Mouse (Mus musculus) intestine, embryonic 14.5 days (tissue): ENCODE results near the gene Rag2. TPM values are rescaled to one million over a fixed set of nuclear protein-coding genes. Genes with fewer than 3 reads are reported as not detected.

Experiments
- ATAC-seq: fragments of 200-750 bp; cut with Nextera tagmentation; replicated peaks from 2 replicates; pipeline ENCODE4 v1.8.0; 2017; ENCODE audit warnings: low read depth, moderate number of reproducible peaks, moderate TSS enrichment, moderate library complexity; ENCODE audit not compliant: low FRiP score, low TSS enrichment
- DNase-seq: peaks from one replicate; pipeline ENCODE4 v3.0.0-alpha.2; 2018; ENCODE audit warnings: low spot score
- H3K27ac ChIP-seq: fragments of 300-500 bp; sonication (generic); 2 replicates; pipeline ENCODE4 v1.5.1; 2014; ENCODE audit warnings: low read depth, mild to moderate bottlenecking, control low read depth
- H3K27me3 ChIP-seq: fragments of 300-500 bp; sonication (generic); replicated peaks from 2 replicates; pipeline ENCODE4 v1.6.1; 2014; ENCODE audit warnings: low read length, control low read depth; ENCODE audit not compliant: control insufficient read depth, insufficient read depth
- H3K36me3 ChIP-seq: fragments of 300-500 bp; sonication (generic); 2 replicates; pipeline ENCODE4 v1.6.1; 2014; ENCODE audit warnings: low read length, control low read depth; ENCODE audit not compliant: control insufficient read depth, insufficient read depth
- H3K4me1 ChIP-seq: fragments of 300-500 bp; sonication (generic); replicated peaks from 2 replicates; pipeline ENCODE4 v1.6.1; 2014; ENCODE audit warnings: low read length, control low read depth, mixed read lengths; ENCODE audit not compliant: control insufficient read depth, insufficient read depth
- H3K4me2 ChIP-seq: fragments of 300-500 bp; sonication (generic); 2 replicates; pipeline ENCODE4 v1.6.1; 2014; ENCODE audit warnings: low read length
- H3K4me3 ChIP-seq: fragments of 300-500 bp; sonication (generic); 2 replicates; pipeline ENCODE4 v1.5.1; 2014; ENCODE audit warnings: low read depth, low read length, control low read depth, mixed read lengths
- H3K9ac ChIP-seq: fragments of 300-500 bp; sonication (generic); 2 replicates; pipeline ENCODE4 v1.6.1; 2014; ENCODE audit warnings: mild to moderate bottlenecking, low read length
- H3K9me3 ChIP-seq: fragments of 300-500 bp; sonication (generic); 2 replicates; pipeline ENCODE4 v1.6.1; 2016; ENCODE audit warnings: low read length, control low read depth; ENCODE audit not compliant: control insufficient read depth
- WGBS: fragments of 180-500 bp; shearing (Covaris S2); extraction: QIAGEN DNeasy Blood & Tissue Kit; methylation state at CpG from one replicate; pipeline ENCODE4 v1.1.7; 2014; 5-methylcytosine and 5-hydroxymethylcytosine counted together
- polyA plus RNA-seq: library from polyadenylated mRNA; unstranded; fragments of >200 nt; fragmentation: Nextera tagmentation; extraction: Ambion mirVana; gene quantifications from 2 replicates; pipeline ENCODE4 v1.2.1, GENCODE M21; 2014

Gene Rag2
- polyA plus RNA-seq, 1 experiment from 2014 or later = 0.15 TPM

- Histone ChIP-seq H3K9me3 (no peaks in the 10 kb centered on the region), H3K4me2 (no peak overlapping the region), H3K36me3 (no peaks in the 10 kb centered on the region), H3K4me1 (no peaks in the 10 kb centered on the region), H3K4me3 (no peak overlapping the region), H3K9ac (no peak overlapping the region), H3K27me3 (no peaks in the 10 kb centered on the region), H3K27ac (no peak overlapping the region)
- 62% methylated on average over 2 of the region's 2 CpGs for WGBS
- no peak for DNase-seq
- ATAC-seq = no peak
These were observed 36.0 kb downstream of the Rag2 start for GRCm38 (mm10) chr2:101660536-101660935.

- Histone ChIP-seq H3K27me3 (no peaks in the 10 kb centered on the region), H3K27ac (no peak overlapping the region), H3K4me2 (no peak overlapping the region), H3K4me1 (no peaks in the 10 kb centered on the region), H3K9me3 (no peaks in the 10 kb centered on the region), H3K36me3 (no peaks in the 10 kb centered on the region), H3K9ac (no peak overlapping the region), H3K4me3 (no peak overlapping the region)
- 23% methylated on average over 9 of the region's 9 CpGs for WGBS
- peak; percentile 73 for DNase-seq
- peak; percentile 50 for ATAC-seq
These were observed 40.7 kb downstream of the Rag2 start for GRCm38 (mm10) chr2:101665058-101665702.

- H3K27me3 ChIP-seq = no peaks in the 10 kb centered on the region
- 90% methylated on average over 3 of the region's 3 CpGs for WGBS
- no peak overlapping the region for H3K4me3 ChIP-seq
- no peaks in the 10 kb centered on the region for H3K36me3 ChIP-seq
- no peak overlapping the region for H3K4me2 ChIP-seq
- ATAC-seq (no peak), DNase-seq (no peak)
- no peak overlapping the region for H3K27ac ChIP-seq
- H3K9me3 ChIP-seq = no peaks in the 10 kb centered on the region
- H3K9ac ChIP-seq = no peak overlapping the region
- no peaks in the 10 kb centered on the region for H3K4me1 ChIP-seq
These were observed 41.2 kb downstream of the Rag2 start for GRCm38 (mm10) chr2:101665703-101666092.

GRCm38 (mm10) chr2:101668751-101669150 lies 44.2 kb downstream of the Rag2 start:
- Histone ChIP-seq H3K9ac (no peak overlapping the region), H3K4me1 (no peaks in the 10 kb centered on the region), H3K27ac (no peak overlapping the region), H3K36me3 (no peaks in the 10 kb centered on the region), H3K27me3 (no peaks in the 10 kb centered on the region), H3K4me3 (no peak overlapping the region), H3K4me2 (no peak overlapping the region), H3K9me3 (no peaks in the 10 kb centered on the region)
- WGBS = 90% methylated on average over 3 of the region's 3 CpGs
- DNase-seq (no peak), ATAC-seq (no peak)

GRCm38 (mm10) chr2:101673547-101673946 lies 49.0 kb downstream of the Rag2 start:
- 72% methylated on average over 3 of the region's 3 CpGs for WGBS
- Histone ChIP-seq H3K4me3 (no peak overlapping the region), H3K27me3 (no peaks in the 10 kb centered on the region), H3K9me3 (no peaks in the 10 kb centered on the region), H3K9ac (no peak overlapping the region), H3K4me2 (no peak overlapping the region), H3K27ac (no peak overlapping the region), H3K4me1 (no peaks in the 10 kb centered on the region), H3K36me3 (no peaks in the 10 kb centered on the region)
- ATAC-seq (no peak), DNase-seq (no peak)

GRCm38 (mm10) chr2:101678236-101679021 lies 53.9 kb downstream of the Rag2 start, which contains the start of gene Traf6:
Traf6 (plus strand) TSS chr2:101678429.
- H3K9ac ChIP-seq = peak within 1 kb of the TSS; percentile 96
- peak; percentile 93 for ATAC-seq
- peak; percentile 94 for DNase-seq
- peak within 1 kb of the TSS; percentile 66 for H3K4me2 ChIP-seq
- 0 out of 2 replicates have a peak within 1 kb of the TSS, but pooled peaks have one; percentile 43 for H3K27ac ChIP-seq
- WGBS = under 1% methylated on average over 67 of the region's 68 CpGs
- H3K9me3 ChIP-seq = no peaks in the 10 kb centered on the region
- 0 out of 2 replicates have a peak, but pooled peaks cover 5% of the 10 kb centered on the region for H3K36me3 ChIP-seq
- peaks cover 4% of the 10 kb centered on the region; the same call in 1 of the 2 replicates for H3K4me1 ChIP-seq
- no peaks in the 10 kb centered on the region for H3K27me3 ChIP-seq
- peak within 1 kb of the TSS; percentile 99 for H3K4me3 ChIP-seq

- Histone ChIP-seq H3K4me3 (peak overlapping the region; percentile 99), H3K27ac (no peak overlapping the region), H3K9me3 (no peaks in the 10 kb centered on the region), H3K27me3 (no peaks in the 10 kb centered on the region), H3K4me2 (peak overlapping the region; percentile 66), H3K9ac (peak overlapping the region; percentile 96), H3K4me1 (peaks cover 4% of the 10 kb centered on the region; the same call in 1 of the 2 replicates), H3K36me3 (0 out of 2 replicates have a peak, but pooled peaks cover 5% of the 10 kb centered on the region)
- DNase-seq (peak; percentile 56), ATAC-seq (no peak)
- 7% methylated on average over 15 of the region's 15 CpGs for WGBS
These were observed 54.8 kb downstream of the Rag2 start for GRCm38 (mm10) chr2:101679164-101679784.
